Comparison of ENCODE assay signal across 26 mouse cellular contexts in genomic region chr10:40082668-40083067, GRCm38 (mm10). TPM values are rescaled to one million over a fixed set of nuclear protein-coding genes. Genes with fewer than 3 reads are reported as not detected.
"Had no signal": no experiment of that assay in that cellular context is flagged by ENCODE, and none has a peak within 500 bp of the region (broad histone marks: within the 10 kb centered on the region; RNA-seq: fewer than 3 reads in every experiment).

No protein-coding gene starts in this region.

- H3K9ac ChIP-seq: forebrain, postnatal 0 days; heart, embryonic 13.5 days; heart, embryonic 15.5 days; hindbrain, embryonic 13.5 days; hindbrain, embryonic 15.5 days; kidney, embryonic 15.5 days; limb, embryonic 13.5 days; limb, embryonic 15.5 days; liver, embryonic 12.5 days; liver, embryonic 14.5 days had no signal

- H3K27me3 ChIP-seq: heart, embryonic 13.5 days; heart, embryonic 15.5 days; hindbrain, embryonic 13.5 days; hindbrain, embryonic 15.5 days; kidney, embryonic 15.5 days; limb, embryonic 13.5 days; limb, embryonic 15.5 days; liver, embryonic 12.5 days had no signal

- H3K27ac ChIP-seq: heart, embryonic 13.5 days; heart, embryonic 15.5 days; hindbrain, embryonic 13.5 days; hindbrain, embryonic 15.5 days; hindbrain, postnatal 0 days; kidney, embryonic 15.5 days; kidney, postnatal 0 days; limb, embryonic 13.5 days; limb, embryonic 15.5 days; liver, embryonic 12.5 days; liver, embryonic 14.5 days had no signal

- DNase-seq: forebrain, postnatal 0 days; gastrocnemius, postnatal 10 days; gastrocnemius, postnatal 25 days; kidney, adult 11 months; kidney, adult 2 months; kidney, adult 9 months; kidney, postnatal 14 days; kidney, postnatal 36 days; layer of hippocampus, adult 9-11 months; layer of hippocampus, postnatal 36 days; left cerebral cortex, postnatal 4 days; lung, adult 18-20 months had no signal

- H3K9me3 ChIP-seq: heart, embryonic 13.5 days; heart, embryonic 15.5 days; hindbrain, embryonic 13.5 days; hindbrain, embryonic 15.5 days; kidney, embryonic 15.5 days; limb, embryonic 13.5 days; limb, embryonic 15.5 days; liver, embryonic 12.5 days had no signal

- H3K4me2 ChIP-seq: heart, embryonic 13.5 days; heart, embryonic 15.5 days; hindbrain, embryonic 13.5 days; hindbrain, embryonic 15.5 days; kidney, embryonic 15.5 days; limb, embryonic 13.5 days; limb, embryonic 15.5 days; liver, embryonic 12.5 days had no signal

- H3K36me3 ChIP-seq: heart, embryonic 13.5 days; heart, embryonic 15.5 days; hindbrain, embryonic 13.5 days; hindbrain, embryonic 15.5 days; kidney, embryonic 15.5 days; limb, embryonic 13.5 days; limb, embryonic 15.5 days had no signal

- H3K4me3 ChIP-seq: heart, embryonic 13.5 days; heart, embryonic 15.5 days; hindbrain, embryonic 13.5 days; hindbrain, embryonic 15.5 days; kidney, embryonic 15.5 days; limb, embryonic 13.5 days; limb, embryonic 15.5 days; liver, embryonic 12.5 days had no signal

- H3K4me1 ChIP-seq: hindbrain, embryonic 13.5 days had no signal

- ATAC-seq: forebrain, postnatal 0 days; hindbrain, postnatal 0 days; intestine, embryonic 16.5 days; liver, embryonic 12.5 days had no signal

RNA-seq across cellular contexts. Expression of gene Mfsd4b1, which starts 57.6 kb away (rescaled TPM):
- total RNA-seq: hematopoietic stem cell, adult 5-6 weeks had no signal
- polyA plus RNA-seq: large intestine, adult 2 months had no signal
